Mouse (Mus musculus) megakaryocyte, embryonic 14.5 days (primary cell): ENCODE data around the gene BC030499.

Experiments
- FLI1 ChIP-seq: IDR thresholded peaks from 2 replicates; pipeline ENCODE4 v1.6.1; 2012; ENCODE audit warnings: low read length, inconsistent platforms, mixed read lengths
- GATA1 ChIP-seq: IDR thresholded peaks from 3 replicates; pipeline ENCODE4 v1.6.1; 2012; ENCODE audit warnings: mixed read lengths, low read length, inconsistent platforms, borderline replicate concordance

DNA sequence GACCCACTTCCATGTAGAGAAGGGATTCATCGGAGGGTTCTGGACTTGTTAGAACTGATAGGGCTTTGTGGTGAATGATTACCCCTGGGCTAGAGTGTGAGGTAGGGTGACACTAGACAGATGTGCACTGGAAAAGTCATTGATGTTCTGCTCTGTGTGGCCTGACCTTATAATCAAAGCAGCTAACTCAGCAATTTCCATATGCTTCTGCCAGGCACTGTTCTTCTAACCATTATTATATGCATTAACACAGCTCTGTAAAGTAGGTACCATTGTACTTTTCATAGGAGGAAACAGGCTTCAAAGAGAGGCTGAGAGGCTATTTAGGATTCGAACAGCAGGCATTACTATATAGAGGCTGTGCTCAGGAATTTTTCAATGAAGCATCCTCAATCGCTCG, 36.6 kb downstream of the BC030499 start:
- TF ChIP-seq GATA1: no peak
- no peak for TF ChIP-seq FLI1
